Mouse (Mus musculus) heart, postnatal 0 days (tissue): Measurements from ENCODE around the gene Vps26c.

ENCODE experiments used
- CTCF ChIP-seq: IDR thresholded peaks from 2 replicates; pipeline ENCODE4 v1.5.1; 2016; ENCODE audit warnings: antibody characterized with exemption, control low read depth, low read depth
- EP300 ChIP-seq: IDR thresholded peaks from 2 replicates; pipeline ENCODE4 v1.6.1; 2016; ENCODE audit warnings: antibody characterized with exemption, low read depth

DNA sequence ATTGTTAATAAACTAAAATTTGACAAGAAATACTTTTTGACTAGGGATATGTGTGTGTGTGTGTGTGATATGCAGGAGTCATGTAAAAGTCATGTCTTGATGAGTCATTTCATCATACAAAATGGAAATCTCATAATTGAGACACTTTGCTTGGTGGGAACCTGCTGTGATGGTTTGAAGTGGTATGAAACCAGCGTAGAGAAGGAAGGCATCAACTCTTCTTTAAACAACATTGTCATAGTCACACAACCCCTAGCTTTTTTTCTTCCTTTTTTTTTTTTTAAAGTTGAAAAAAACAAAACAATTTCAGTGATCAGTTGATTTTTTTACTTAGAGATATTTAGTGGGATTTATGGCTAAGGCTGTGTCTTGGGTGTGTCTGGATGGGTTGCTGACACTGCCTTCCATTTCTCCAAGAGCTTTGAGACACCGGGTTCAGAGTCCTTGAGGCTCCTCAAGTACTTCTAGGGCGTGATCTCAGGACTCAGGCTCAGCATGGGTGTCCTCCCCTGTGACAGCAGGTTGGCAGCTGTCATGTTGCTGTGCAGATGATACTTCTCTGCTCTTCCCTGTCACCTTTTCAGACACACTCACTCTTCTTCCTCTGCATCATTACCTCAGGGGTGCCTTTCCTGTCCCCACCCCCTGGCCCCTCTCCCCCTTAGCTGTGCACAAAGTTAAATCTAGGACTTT, 47.5 kb upstream of the Vps26c start:
- TF ChIP-seq EP300, result no peak
- no peak for TF ChIP-seq CTCF
